Mouse (Mus musculus) left cerebral cortex, adult 6 months (tissue): ENCODE data around the gene Olfr473. TPM values are rescaled to one million over a fixed set of nuclear protein-coding genes. Genes with fewer than 3 reads are reported as not detected.

Experiments used
- long read RNA-seq, 2 experiments: library from polyadenylated mRNA; unstranded; transcript quantifications; one replicate each; pipeline ENCODE4 v2.0.0; 2019 to 2020
- polyA plus RNA-seq: library from polyadenylated mRNA; unstranded; fragments of <200 nt; fragmentation: Nextera tagmentation; gene quantifications from 2 replicates; pipeline ENCODE4 v1.2.3, GENCODE M21; 2021

Olfr473 gene
- polyA plus RNA-seq: not detected in 2 replicates
- long read RNA-seq, experiment 1: 0 reads
- long read RNA-seq, experiment 2: 0 reads

DNA sequence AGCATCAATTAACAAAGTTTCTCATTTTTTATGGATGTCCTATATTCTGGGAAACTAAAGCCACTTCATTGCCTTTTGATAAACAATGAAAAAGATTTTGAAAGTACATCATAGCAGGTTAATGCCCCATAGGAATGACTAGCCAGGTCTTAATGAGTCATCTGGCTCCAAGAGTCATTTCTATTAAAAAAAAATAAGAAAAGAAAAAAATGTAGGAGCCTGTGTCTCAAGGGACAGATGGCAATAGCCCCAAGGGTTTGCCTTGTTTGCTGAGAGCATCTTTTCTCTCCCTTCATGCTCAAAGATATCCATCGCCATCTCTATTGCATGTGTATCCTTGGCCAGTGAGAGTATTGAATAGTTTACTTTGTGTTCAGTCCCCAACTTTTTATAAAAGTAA, at the start of gene Olfr473:
TSS of gene Olfr473 (plus strand) at position 301 of the 400 bp plus-strand sequence.

DNA sequence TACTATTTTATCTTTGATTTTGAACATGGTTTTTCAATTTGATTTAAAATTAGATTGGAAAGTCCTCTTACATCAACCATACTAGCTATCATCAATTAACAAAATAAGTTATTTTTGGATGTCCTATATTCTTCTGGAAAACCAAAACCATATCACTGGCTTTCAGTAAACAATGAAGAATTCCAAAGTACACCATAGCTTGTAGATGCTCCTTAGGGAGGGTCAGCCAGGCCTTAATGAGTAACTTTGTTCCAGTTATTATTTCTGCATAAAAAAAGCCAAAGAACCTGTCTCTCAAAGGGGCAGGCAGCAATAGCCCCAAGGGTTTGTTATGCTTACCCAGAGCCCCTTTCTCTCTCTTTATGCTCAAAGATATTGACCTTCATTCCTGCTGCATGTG, 32.6 kb upstream of the Olfr473 start, which contains the start of gene Olfr472:
TSS of gene Olfr472 (plus strand) at position 301 of the 400 bp plus-strand sequence.

DNA sequence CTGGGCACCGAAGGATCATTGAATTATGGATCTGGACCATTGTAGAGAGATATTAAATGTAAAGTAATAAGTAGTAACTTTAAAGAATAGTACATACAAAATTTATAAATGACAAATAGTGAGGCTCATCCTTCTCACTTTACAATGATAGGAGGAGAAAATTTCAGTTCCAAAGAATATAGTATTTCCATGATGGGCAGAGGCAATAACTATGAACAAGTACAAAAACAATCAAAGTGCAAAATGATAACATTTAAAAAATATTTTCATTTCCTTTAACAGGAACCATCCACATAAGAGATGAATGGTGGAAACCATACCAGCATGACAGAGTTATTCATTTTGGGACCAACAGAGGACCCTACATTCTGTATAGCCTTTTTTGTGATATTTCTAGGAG, 24.1 kb downstream of the Olfr473 start, which contains the start of gene Olfr474:
TSS of gene Olfr474 (plus strand) at position 301 of the 400 bp plus-strand sequence.

DNA sequence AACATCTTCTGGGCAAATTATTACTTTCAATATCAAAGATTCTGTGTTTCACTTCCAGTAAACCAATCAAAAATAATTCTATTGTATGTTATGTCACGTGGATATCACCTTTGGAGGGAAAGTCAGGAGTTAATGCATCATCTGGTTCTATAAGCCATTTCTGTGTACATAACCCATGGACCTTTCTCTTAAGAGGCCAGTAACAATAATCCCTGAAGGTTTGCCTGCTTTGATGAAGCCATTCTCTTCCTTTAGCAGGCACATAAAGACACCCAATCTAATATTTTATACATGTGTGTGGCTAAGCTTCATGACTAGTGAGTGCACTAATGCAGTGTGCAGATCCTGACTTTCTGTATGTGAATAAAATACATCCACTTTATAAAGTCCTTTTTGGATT, 34.3 kb downstream of the Olfr473 start, which contains the start of gene Olfr476:
TSS of gene Olfr476 (plus strand) at position 301 of the 400 bp plus-strand sequence.

Other genes starting within 250 kb of the Olfr473 start
- gene Cyb5r2, start 172.4 kb upstream of the Olfr473 start, polyA plus RNA-seq: 0.49 and 0.92 TPM in 2 replicates
- not detected in 2 replicates for gene Ovch2, start 129.2 kb upstream of the Olfr473 start, polyA plus RNA-seq
- not detected in 2 replicates for gene Olfr467, start 118.2 kb upstream of the Olfr473 start, polyA plus RNA-seq
- gene Olfr469, start 104.9 kb upstream of the Olfr473 start, polyA plus RNA-seq: not detected in 2 replicates
- not detected in 2 replicates for gene Olfr470, start 83.0 kb upstream of the Olfr473 start, polyA plus RNA-seq
- 0.14 TPM in 1 of 2 replicates, not detected in the other for gene Olfr472, start 32.5 kb upstream of the Olfr473 start, polyA plus RNA-seq
- not detected in 2 replicates for gene Olfr474, start 24.2 kb downstream of the Olfr473 start, polyA plus RNA-seq
- gene Olfr476, start 34.4 kb downstream of the Olfr473 start, polyA plus RNA-seq: not detected in 2 replicates
- gene Olfr477, start 56.2 kb downstream of the Olfr473 start, polyA plus RNA-seq: not detected in 2 replicates
- not detected in 2 replicates for gene Olfr478, start 103.5 kb downstream of the Olfr473 start, polyA plus RNA-seq
- not detected in 2 replicates for gene Olfr479, start 120.2 kb downstream of the Olfr473 start, polyA plus RNA-seq
- not detected in 2 replicates for gene Olfr480, start 136.9 kb downstream of the Olfr473 start, polyA plus RNA-seq
- gene Olfr481, start 149.4 kb downstream of the Olfr473 start, polyA plus RNA-seq: not detected in 2 replicates
- gene Olfr482, start 167.1 kb downstream of the Olfr473 start, polyA plus RNA-seq: not detected in 2 replicates
- not detected in 2 replicates for gene Olfr483, start 170.4 kb downstream of the Olfr473 start, polyA plus RNA-seq
- 0.06 TPM in 1 of 2 replicates, not detected in the other for gene Olfr484, start 197.0 kb downstream of the Olfr473 start, polyA plus RNA-seq
- not detected in 2 replicates for gene Olfr485, start 229.4 kb downstream of the Olfr473 start, polyA plus RNA-seq
- gene Olfr486, start 242.3 kb downstream of the Olfr473 start, polyA plus RNA-seq: not detected in 2 replicates